ENCODE assay signal across 9 mouse cellular contexts in the genomic region with DNA sequence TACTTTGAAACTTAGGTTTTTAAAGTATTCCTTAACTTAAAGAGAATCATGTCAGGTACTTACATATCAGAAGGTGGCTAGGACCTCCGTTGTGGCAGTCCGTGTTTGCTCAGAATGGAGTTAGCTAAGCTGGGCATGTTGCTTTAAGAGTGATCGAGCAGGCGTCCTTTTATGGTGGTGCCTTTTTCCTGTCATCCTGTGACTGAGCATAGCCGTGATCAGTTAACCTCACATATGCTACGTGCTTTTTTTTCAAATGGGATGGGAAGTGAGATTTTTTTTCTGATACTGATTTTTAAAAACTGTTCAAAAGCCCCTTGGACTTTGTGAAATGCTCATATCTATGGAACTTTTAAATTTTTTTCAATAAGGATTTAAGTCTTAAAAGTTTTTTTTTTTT. TPM values are rescaled to one million over a fixed set of nuclear protein-coding genes. Genes with fewer than 3 reads are reported as not detected.
A peak's percentile ranks its signal among the peaks of the same experiment; 100 is the strongest.
DNase-seq lines count a peak whose midpoint lies in the region; ATAC-seq and TF ChIP-seq lines count a peak whose summit lies in the region.
"Had no signal": no experiment of that assay in that cellular context is flagged by ENCODE, and none has a peak within 500 bp of the region (broad histone marks: within the 10 kb centered on the region; RNA-seq: fewer than 3 reads in every experiment).

A gene (minus strand): TSS at position 206 of the 400 bp plus-strand sequence.

- no peaks in the 10 kb centered on the region for H3K9me3 ChIP-seq in hindbrain, postnatal 0 days (ENCODE audit: low read length)
- H3K9me3 ChIP-seq in hindbrain, embryonic 14.5 days (ENCODE audit: control insufficient read depth, low read length): no peaks in the 10 kb centered on the region
- H3K9me3 ChIP-seq in liver, embryonic 12.5 days (replicated peaks): no peaks in the 10 kb centered on the region
- H3K9me3 ChIP-seq: hindbrain, embryonic 15.5 days had no signal

- DNase-seq in hindbrain, postnatal 0 days (ENCODE audit: low spot score): no peak
- no peak for DNase-seq in hindbrain, embryonic 14.5 days (ENCODE audit: low spot score)
- peak; percentile 62 to 66 for DNase-seq in B cell, adult 2 months
- DNase-seq in gastrocnemius, postnatal 25 days: no peak
- DNase-seq in frontal cortex, postnatal 14 days (ENCODE audit: low spot score in 2 of 2): no peak

- H3K27me3 ChIP-seq in hindbrain, postnatal 0 days (ENCODE audit: insufficient read depth, low read length): no peaks in the 10 kb centered on the region
- no peaks in the 10 kb centered on the region for H3K27me3 ChIP-seq in hindbrain, embryonic 14.5 days (ENCODE audit: control insufficient read depth, insufficient read depth, low read length)
- H3K27me3 ChIP-seq in liver, embryonic 12.5 days (replicated peaks): no peaks in the 10 kb centered on the region
- H3K27me3 ChIP-seq: hindbrain, embryonic 15.5 days had no signal

- no peak for ATAC-seq in hindbrain, postnatal 0 days
- no peak for ATAC-seq in hindbrain, embryonic 14.5 days (ENCODE audit: low FRiP score)
- ATAC-seq in common myeloid progenitor, adult 5-6 weeks (replicated peaks; ENCODE audit: low read depth, poor library complexity, severe bottlenecking): peak; percentile 40
- ATAC-seq in liver, embryonic 12.5 days: no peak
- no peak for ATAC-seq in frontal cortex, adult (ENCODE audit: low TSS enrichment)

- H3K4me3 ChIP-seq in hindbrain, postnatal 0 days (ENCODE audit: low read length): no peak within 1 kb of the TSS
- no peak within 1 kb of the TSS for H3K4me3 ChIP-seq in hindbrain, embryonic 14.5 days (replicated peaks; ENCODE audit: low read length)
- H3K4me3 ChIP-seq in liver, embryonic 12.5 days: no peak within 1 kb of the TSS; the same call in 1 of the 2 replicates
- H3K4me3 ChIP-seq: hindbrain, embryonic 15.5 days had no signal

- H3K9ac ChIP-seq in hindbrain, postnatal 0 days (replicated peaks; ENCODE audit: low read length): no peak within 1 kb of the TSS
- H3K9ac ChIP-seq in hindbrain, embryonic 14.5 days: no peak within 1 kb of the TSS
- H3K9ac ChIP-seq in liver, embryonic 12.5 days: no peak within 1 kb of the TSS
- H3K9ac ChIP-seq: hindbrain, embryonic 15.5 days had no signal

- no peaks in the 10 kb centered on the region for H3K36me3 ChIP-seq in hindbrain, postnatal 0 days (ENCODE audit: insufficient read depth, low read length)
- H3K36me3 ChIP-seq in hindbrain, embryonic 14.5 days (replicated peaks; ENCODE audit: control insufficient read depth, insufficient read depth): no peaks in the 10 kb centered on the region
- 0 out of 2 replicates have a peak, but pooled peaks cover 3% of the 10 kb centered on the region for H3K36me3 ChIP-seq in liver, embryonic 12.5 days
- H3K36me3 ChIP-seq: hindbrain, embryonic 15.5 days had no signal

- H3K4me2 ChIP-seq in hindbrain, postnatal 0 days (ENCODE audit: low read depth, low read length): no peak within 1 kb of the TSS
- H3K4me2 ChIP-seq in hindbrain, embryonic 14.5 days (replicated peaks): no peak within 1 kb of the TSS
- H3K4me2 ChIP-seq in liver, embryonic 12.5 days: 0 out of 2 replicates have a peak within 1 kb of the TSS, but pooled peaks have one; percentile 14

- 0 out of 2 replicates have a peak within 1 kb of the TSS, but pooled peaks have one; percentile 48 for H3K27ac ChIP-seq in hindbrain, postnatal 0 days
- no peak within 1 kb of the TSS for H3K27ac ChIP-seq in hindbrain, embryonic 14.5 days
- no peak within 1 kb of the TSS for H3K27ac ChIP-seq in liver, embryonic 12.5 days
- H3K27ac ChIP-seq: hindbrain, embryonic 15.5 days had no signal

- no peaks in the 10 kb centered on the region for H3K4me1 ChIP-seq in hindbrain, postnatal 0 days (ENCODE audit: insufficient read depth, low read length)
- no peaks in the 10 kb centered on the region for H3K4me1 ChIP-seq in hindbrain, embryonic 14.5 days (replicated peaks; ENCODE audit: control insufficient read depth, insufficient read depth, low read length)
- H3K4me1 ChIP-seq in liver, embryonic 12.5 days: peaks cover 44% of the 10 kb centered on the region

- TF ChIP-seq CTCF in hindbrain, postnatal 0 days (IDR thresholded peaks at IDR 0.05; ENCODE audit: low read depth): no peak

- 59% methylated on average over 6 of the region's 6 CpGs for WGBS in hindbrain, postnatal 0 days
- 69% methylated on average over 6 of the region's 6 CpGs for WGBS in hindbrain, embryonic 14.5 days
- 19% methylated on average over 6 of the region's 6 CpGs for WGBS in liver, embryonic 12.5 days (ENCODE audit: insufficient replicate concordance)

RNA-seq across cellular contexts. Expression of the gene that starts here (rescaled TPM):
- total RNA-seq in hindbrain, postnatal 0 days (2014; rRNA removed): 1.3 and 1.5 TPM in 2 replicates
- polyA plus RNA-seq in hindbrain, postnatal 0 days (2015; fragmentation: Nextera tagmentation; extraction: Ambion mirVana): 0.56 and 0.58 TPM in 2 replicates
- 0.74 and 1.4 TPM in 2 replicates for polyA plus RNA-seq in hindbrain, embryonic 14.5 days (2014; fragmentation: Nextera tagmentation; extraction: Ambion mirVana)
- 2.9 and 8.1 TPM in 2 replicates for total RNA-seq in common myeloid progenitor, adult 5-6 weeks (2017)
- polyA plus RNA-seq in liver, embryonic 12.5 days (2016; fragmentation: Nextera tagmentation; extraction: Ambion mirVana): 1.8 and 2.1 TPM in 2 replicates
- total RNA-seq in gastrocnemius, postnatal 25 days (2021): under 1 TPM; 0.38 to 0.43 TPM

Comparison
In these comparisons a context has a peak if more than half of its experiments do, and no peak if none do; other contexts are left out.
1. DNase-seq: peak in B cell, adult 2 months (2 of 2); none in hindbrain, postnatal 0 days (single experiment), hindbrain, embryonic 14.5 days (single experiment), gastrocnemius, postnatal 25 days (single experiment) and frontal cortex, postnatal 14 days (0 of 2).